Mouse (Mus musculus) effector memory CD4-positive, alpha-beta T cell, adult 7 months (primary cell): ENCODE results near the gene Btbd35f23. TPM values are rescaled to one million over a fixed set of nuclear protein-coding genes. Genes with fewer than 3 reads are reported as not detected.

Source experiments
- polyA plus RNA-seq: library from polyadenylated mRNA; unstranded; fragments of 100-300 nt; shearing (Covaris generic); gene quantifications from one replicate; pipeline ENCODE4 v1.2.1, GENCODE M21; 2017

Gene Btbd35f23
- not detected for polyA plus RNA-seq

GRCm38 (mm10) chrX:3076575-3076974, at the start of gene Btbd35f23:
Gene Btbd35f23 (plus strand): TSS chrX:3076875.

Other genes with a start within 250 kb of the Btbd35f23 start
- not detected for gene Btbd35f24, start 119.0 kb downstream of the Btbd35f23 start, polyA plus RNA-seq